Mouse (Mus musculus) urinary bladder, adult 18-20 months (tissue): ENCODE data around the gene Eps15.

Source experiments
- DNase-seq, 2 experiments: peaks; one replicate each; pipeline ENCODE4 v3.0.0; 2022; ENCODE audit warnings: low spot score in 2 of 2, mixed read lengths in 2 of 2

The Eps15 gene

DNA sequence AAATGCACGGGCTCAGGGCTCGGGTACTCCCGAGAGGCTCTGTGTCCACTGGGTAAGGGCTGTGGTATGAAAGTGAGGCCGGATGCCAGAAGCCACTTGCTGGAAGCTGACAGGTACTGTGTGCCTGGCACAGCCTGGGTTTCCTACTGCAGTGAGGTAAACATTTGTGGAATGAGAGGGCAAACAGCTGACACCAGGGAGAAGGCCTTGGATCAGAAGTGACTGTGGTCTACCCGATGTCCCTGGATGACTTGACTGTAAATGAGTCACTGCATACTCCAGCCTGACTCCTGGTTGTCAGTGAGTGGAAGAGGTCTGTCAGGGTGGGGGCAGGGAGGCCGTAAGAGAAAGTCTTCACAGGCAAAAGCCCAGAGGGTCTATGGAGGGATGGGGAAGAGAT, 153.6 kb downstream of the Eps15 start:
- no peak for DNase-seq

DNA sequence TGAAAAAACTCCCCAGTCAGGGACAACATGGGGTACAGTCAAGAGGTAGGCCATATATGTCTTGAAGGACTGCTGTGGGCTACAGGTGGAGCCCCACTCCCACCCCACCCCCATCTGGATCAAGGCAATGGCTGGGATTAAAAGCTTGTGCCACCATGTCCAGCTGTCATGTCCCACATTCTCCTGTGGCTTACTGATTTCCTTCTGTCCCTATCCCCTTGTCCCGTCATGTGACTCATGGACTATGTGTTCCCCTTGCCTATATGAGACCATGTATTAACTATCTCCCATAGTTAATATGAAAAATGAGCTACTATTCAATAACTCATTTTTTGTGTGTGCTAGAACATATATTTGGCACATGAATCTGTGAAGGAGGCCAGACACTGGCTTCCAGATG, 154.2 kb downstream of the Eps15 start:
- no peak for DNase-seq
